Mouse (Mus musculus) thymus, postnatal 14 days (tissue): ENCODE data around the gene Mgat5b.

Source experiments
- DNase-seq: peaks from one replicate; pipeline ENCODE4 v3.0.0; 2021

Gene Mgat5b

DNA sequence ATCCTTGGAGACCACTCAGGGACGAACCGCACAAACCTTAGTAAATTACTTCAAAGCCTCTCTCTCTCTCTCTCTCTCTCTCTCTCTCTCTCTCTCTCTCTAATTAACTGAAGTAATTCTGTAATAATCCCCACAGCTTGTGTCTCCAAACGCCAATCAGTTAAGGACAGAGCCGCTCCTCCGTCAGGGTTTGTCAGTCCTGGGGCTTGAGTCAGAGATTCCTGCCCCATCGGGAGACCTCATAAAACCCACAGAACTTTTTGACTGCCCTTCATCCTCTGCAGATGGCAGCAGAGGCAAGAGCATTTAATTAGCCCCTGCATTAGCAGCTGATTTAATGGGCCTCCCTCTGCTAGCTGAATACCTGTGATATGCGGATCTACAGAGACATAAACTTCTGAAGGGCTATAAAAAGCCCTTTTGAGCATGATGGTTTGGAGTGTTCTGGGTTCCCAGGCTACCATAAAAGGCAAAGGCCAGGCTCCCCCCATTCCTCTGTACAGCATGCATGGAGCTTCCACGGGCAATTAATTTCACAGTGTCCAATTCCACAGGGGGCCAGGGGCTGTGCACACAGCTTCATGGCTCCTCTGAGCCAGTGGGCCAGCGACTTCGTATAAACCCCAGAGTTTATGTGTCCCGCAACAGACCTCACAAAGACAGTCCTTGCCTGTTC, 117.1 kb downstream of the Mgat5b start:
- no peak for DNase-seq
